Mouse (Mus musculus) midbrain, embryonic 10.5 days (tissue): ENCODE data around the gene Xirp2. TPM values are rescaled to one million over a fixed set of nuclear protein-coding genes. Genes with fewer than 3 reads are reported as not detected.

Experiments
- DNase-seq: peaks from one replicate; pipeline ENCODE4 v3.0.0-alpha.2; 2017; ENCODE audit warnings: low spot score
- H3K27ac ChIP-seq: fragments of 300-500 bp; sonication (generic); replicated peaks from 2 replicates; pipeline ENCODE4 v1.5.1; 2016; ENCODE audit warnings: mild to moderate bottlenecking
- H3K27me3 ChIP-seq: fragments of 300-500 bp; sonication (generic); 2 replicates; pipeline ENCODE4 v1.6.1; 2016; ENCODE audit warnings: low read depth, mild to moderate bottlenecking; ENCODE audit not compliant: poor library complexity, severe bottlenecking
- H3K36me3 ChIP-seq: fragments of 300-500 bp; sonication (generic); 2 replicates; pipeline ENCODE4 v1.6.1; 2016; ENCODE audit warnings: mild to moderate bottlenecking, moderate library complexity
- H3K4me1 ChIP-seq: fragments of 300-500 bp; sonication (generic); 2 replicates; pipeline ENCODE4 v1.6.1; 2016
- H3K4me3 ChIP-seq: fragments of 300-500 bp; sonication (generic); 2 replicates; pipeline ENCODE4 v1.5.1; 2016; ENCODE audit warnings: mild to moderate bottlenecking, moderate library complexity
- H3K9me3 ChIP-seq: fragments of 300-500 bp; sonication (generic); replicated peaks from 2 replicates; pipeline ENCODE4 v1.6.1; 2016; ENCODE audit warnings: mild to moderate bottlenecking
- whole genome bisulfite sequencing: fragments of 180-500 bp; shearing (Covaris S2); methylation state at CpG from one replicate; pipeline ENCODE4 v1.1.7; 2016; 5-methylcytosine and 5-hydroxymethylcytosine counted together
- polyA plus RNA-seq: library from polyadenylated mRNA; unstranded; fragments of >200 nt; fragmentation: Nextera tagmentation; extraction: Ambion mirVana; gene quantifications from 2 replicates; pipeline ENCODE4 v1.2.1, GENCODE M21; 2016

Gene Xirp2
- polyA plus RNA-seq, 1 experiment from 2014 or later, result not detected

DNA sequence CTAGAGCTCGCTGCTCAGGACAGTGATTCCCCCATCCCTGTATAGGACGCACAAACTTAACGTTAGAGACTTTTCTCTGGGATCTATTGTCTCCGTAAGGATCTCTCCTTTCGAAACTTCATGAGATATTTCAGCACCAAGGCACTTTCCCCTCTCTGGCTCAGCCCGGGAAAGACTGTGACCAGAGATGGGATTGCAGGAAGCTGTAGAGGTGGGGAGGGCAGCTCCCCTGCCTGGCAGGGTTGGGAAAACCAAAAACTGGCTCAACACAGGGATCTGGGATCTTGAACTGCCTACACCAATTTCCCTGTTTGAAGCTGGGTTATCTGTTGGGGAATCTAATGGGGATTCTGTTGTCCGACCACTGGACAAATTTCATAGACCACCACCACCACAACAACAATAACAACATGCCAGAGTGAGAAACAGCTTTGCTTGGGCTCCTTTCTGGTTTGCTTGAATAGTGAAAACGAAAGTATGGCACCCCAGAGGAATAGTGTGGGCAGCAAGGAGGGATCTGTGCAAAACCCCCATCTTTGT lies 121.4 kb downstream of the Xirp2 start:
- Histone ChIP-seq H3K27me3 (no peaks in the 10 kb centered on the region), H3K4me3 (peak overlapping the region; percentile 79), H3K36me3 (no peaks in the 10 kb centered on the region), H3K27ac (no peak overlapping the region), H3K9me3 (no peaks in the 10 kb centered on the region), H3K4me1 (peaks cover 21% of the 10 kb centered on the region)
- 14% methylated on average over 8 of the region's 8 CpGs for WGBS
- peak; percentile 28 for DNase-seq

Other genes with a start within 250 kb of the Xirp2 start
- gene Gm21830, start 32.3 kb upstream of the Xirp2 start, polyA plus RNA-seq, result not detected in 2 replicates
- gene Gm26727, start 12.8 kb upstream of the Xirp2 start, polyA plus RNA-seq, result not detected in 2 replicates
- 6.1 and 8.6 TPM in 2 replicates for gene B3galt1, start 119.9 kb downstream of the Xirp2 start, polyA plus RNA-seq